Mouse (Mus musculus): Measurements from ENCODE around the gene Wdr34.

GRCm38 (mm10) chr2:30073285-30073684 lies 24.6 kb upstream of the Wdr34 start:
- TF ChIP-seq POLR2A (IDR thresholded peaks at IDR 0.05; ENCODE audit: low read depth, low read length) (no peak), CTCF (IDR thresholded peaks at IDR 0.05; ENCODE audit: extremely low read depth, insufficient read length, insufficient replicate concordance, low read depth, low read length) (no peak)

Measured in small intestine, adult 2 months (tissue).